Mouse (Mus musculus): ENCODE results near the gene Rundc1. TPM values are rescaled to one million over a fixed set of nuclear protein-coding genes. Genes with fewer than 3 reads are reported as not detected.

Gene Rundc1
- polyA plus RNA-seq, 1 experiment from 2014 or later, result 22.8 TPM

Small RNAs within 50 kb of the gene (microRNA-seq; reads per million reads assigned to microRNA genes)
- gene Mir6929, result not detected

Other genes with a start within 250 kb of the Rundc1 start
- gene Ccr10, start 249.6 kb upstream of the Rundc1 start, polyA plus RNA-seq (2016; fragmentation: Nextera tagmentation; extraction: Ambion mirVana), result 0.17 and 0.20 TPM in 2 replicates
- gene Ezh1, start 198.6 kb upstream of the Rundc1 start, polyA plus RNA-seq (2016; fragmentation: Nextera tagmentation; extraction: Ambion mirVana), result 11.1 and 11.2 TPM in 2 replicates
- 64.7 and 71.5 TPM in 2 replicates for gene Ramp2, start 179.1 kb upstream of the Rundc1 start, polyA plus RNA-seq (2016; fragmentation: Nextera tagmentation; extraction: Ambion mirVana)
- gene Vps25, start 171.4 kb upstream of the Rundc1 start, polyA plus RNA-seq (2016; fragmentation: Nextera tagmentation; extraction: Ambion mirVana), result 137 and 143 TPM in 2 replicates
- gene Wnk4, start 164.5 kb upstream of the Rundc1 start, polyA plus RNA-seq (2016; fragmentation: Nextera tagmentation; extraction: Ambion mirVana), result 5.4 and 8.0 TPM in 2 replicates
- 1.6 and 1.8 TPM in 2 replicates for gene Cntd1, start 146.1 kb upstream of the Rundc1 start, polyA plus RNA-seq (2016; fragmentation: Nextera tagmentation; extraction: Ambion mirVana)
- gene Coa3, start 146.0 kb upstream of the Rundc1 start, polyA plus RNA-seq (2016; fragmentation: Nextera tagmentation; extraction: Ambion mirVana), result 223 and 228 TPM in 2 replicates
- gene Becn1, start 122.8 kb upstream of the Rundc1 start, polyA plus RNA-seq (2016; fragmentation: Nextera tagmentation; extraction: Ambion mirVana), result 152 and 162 TPM in 2 replicates
- gene Psme3, start 108.9 kb upstream of the Rundc1 start, polyA plus RNA-seq (2016; fragmentation: Nextera tagmentation; extraction: Ambion mirVana), result 181 and 194 TPM in 2 replicates
- gene Aoc2, start 100.0 kb upstream of the Rundc1 start, polyA plus RNA-seq (2016; fragmentation: Nextera tagmentation; extraction: Ambion mirVana), result 1.6 and 2.5 TPM in 2 replicates
- 0.04 TPM in 1 of 2 replicates, not detected in the other for gene Aoc3, start 94.5 kb upstream of the Rundc1 start, polyA plus RNA-seq (2016; fragmentation: Nextera tagmentation; extraction: Ambion mirVana)
- not detected in 2 replicates for gene G6pc, start 57.5 kb upstream of the Rundc1 start, polyA plus RNA-seq (2016; fragmentation: Nextera tagmentation; extraction: Ambion mirVana)
- gene Aarsd1, start 7.5 kb upstream of the Rundc1 start, polyA plus RNA-seq (2016; fragmentation: Nextera tagmentation; extraction: Ambion mirVana), result 105 TPM in 2 replicates
- gene Gm27029, start 289 bp upstream of the Rundc1 start, polyA plus RNA-seq (2016; fragmentation: Nextera tagmentation; extraction: Ambion mirVana), result 8.4 and 9.4 TPM in 2 replicates
- gene Ptges3l, start 248 bp downstream of the Rundc1 start, polyA plus RNA-seq (2016; fragmentation: Nextera tagmentation; extraction: Ambion mirVana), result 2.4 and 3.7 TPM in 2 replicates
- gene Rpl27, start 17.2 kb downstream of the Rundc1 start, polyA plus RNA-seq (2016; fragmentation: Nextera tagmentation; extraction: Ambion mirVana), result 382 and 448 TPM in 2 replicates
- 3.2 and 4.0 TPM in 2 replicates for gene Ifi35, start 23.3 kb downstream of the Rundc1 start, polyA plus RNA-seq (2016; fragmentation: Nextera tagmentation; extraction: Ambion mirVana)
- 38.8 and 57.7 TPM in 2 replicates for gene Rnd2, start 39.9 kb downstream of the Rundc1 start, polyA plus RNA-seq (2016; fragmentation: Nextera tagmentation; extraction: Ambion mirVana)
- 36.1 and 47.7 TPM in 2 replicates for gene Vat1, start 41.1 kb downstream of the Rundc1 start, polyA plus RNA-seq (2016; fragmentation: Nextera tagmentation; extraction: Ambion mirVana)
- 21.6 and 23.0 TPM in 2 replicates for gene Brca1, start 126.9 kb downstream of the Rundc1 start, polyA plus RNA-seq (2016; fragmentation: Nextera tagmentation; extraction: Ambion mirVana)
- gene Nbr1, start 127.1 kb downstream of the Rundc1 start, polyA plus RNA-seq (2016; fragmentation: Nextera tagmentation; extraction: Ambion mirVana), result 69.9 and 83.7 TPM in 2 replicates
- 2.0 and 3.9 TPM in 2 replicates for gene Tmem106a, start 157.2 kb downstream of the Rundc1 start, polyA plus RNA-seq (2016; fragmentation: Nextera tagmentation; extraction: Ambion mirVana)
- gene Gm11634, start 174.2 kb downstream of the Rundc1 start, polyA plus RNA-seq (2016; fragmentation: Nextera tagmentation; extraction: Ambion mirVana), result 0.22 TPM in 1 of 2 replicates, not detected in the other
- 35.2 and 39.2 TPM in 2 replicates for gene Rdm1, start 202.1 kb downstream of the Rundc1 start, polyA plus RNA-seq (2016; fragmentation: Nextera tagmentation; extraction: Ambion mirVana)
- gene Arl4d, start 240.5 kb downstream of the Rundc1 start, polyA plus RNA-seq (2016; fragmentation: Nextera tagmentation; extraction: Ambion mirVana), result 4.3 and 4.4 TPM in 2 replicates

All from midbrain, embryonic 10.5 days (tissue).